Mouse (Mus musculus) T-cell, adult 66 days (primary cell): ENCODE results near the gene Adamtsl5. TPM values are rescaled to one million over a fixed set of nuclear protein-coding genes. Genes with fewer than 3 reads are reported as not detected.

Experiments used
- total RNA-seq, 2 experiments: library from RNA; stranded (reverse); gene quantifications; 3 replicates in 1 of 2; 4 replicates in 1 of 2; pipeline ENCODE4 v1.2.4; 2023

Gene Adamtsl5
- total RNA-seq, result not detected

DNA sequence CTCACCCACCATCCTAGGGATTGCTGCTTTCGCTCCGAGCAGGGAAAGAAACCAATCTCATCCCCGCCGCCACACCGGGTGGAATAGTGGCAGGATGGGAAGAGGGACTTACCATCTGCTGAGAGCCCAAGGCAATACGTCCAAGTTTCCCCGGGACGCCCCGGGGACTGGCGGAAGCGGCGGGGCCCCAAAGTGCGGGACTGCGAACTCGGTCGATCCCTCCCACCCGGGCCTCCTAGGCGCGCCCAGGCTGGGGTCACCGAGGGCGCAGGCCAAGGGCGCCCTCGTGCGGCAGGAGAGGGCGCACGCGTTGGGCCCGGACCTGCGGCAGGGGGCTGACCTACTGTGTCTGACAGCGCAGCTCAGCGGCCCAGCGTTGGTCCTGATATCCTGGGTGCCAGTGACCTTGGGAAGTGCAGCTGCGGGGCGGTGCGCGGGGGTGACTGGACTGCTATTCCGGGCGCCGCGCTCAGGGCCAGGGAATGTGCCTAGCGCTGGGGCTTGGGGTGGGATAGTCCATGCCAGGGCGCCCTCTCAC, at the start of gene Adamtsl5:
TSS of gene Adamtsl5 (minus strand) at position 169 of the 538 bp plus-strand sequence.

DNA sequence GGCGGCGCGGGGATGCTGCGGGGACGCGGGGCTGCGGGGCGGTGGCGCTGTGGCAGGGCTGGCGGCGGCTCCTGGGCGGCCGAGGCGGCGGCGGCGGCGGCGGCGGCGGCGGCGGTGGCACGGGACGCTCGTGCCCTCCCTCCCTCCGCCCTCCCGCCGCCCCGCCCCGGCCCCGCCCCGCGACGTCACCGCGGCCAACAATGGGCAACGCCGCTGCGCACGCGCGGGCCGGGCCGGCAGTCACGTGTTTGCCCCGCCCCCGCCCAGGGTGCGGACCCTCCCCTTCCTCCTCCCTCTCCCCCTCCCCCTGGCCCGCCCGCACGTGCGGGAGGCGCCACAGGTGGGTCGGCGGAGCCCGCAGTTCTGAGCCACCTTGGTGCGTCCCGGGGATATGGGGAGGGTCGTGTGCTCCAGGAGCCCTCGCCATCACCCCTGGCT, 39.3 kb upstream of the Adamtsl5 start, which contains the start of gene Mex3d:
TSS of gene Mex3d (minus strand) at position 138 of the 438 bp plus-strand sequence.

DNA sequence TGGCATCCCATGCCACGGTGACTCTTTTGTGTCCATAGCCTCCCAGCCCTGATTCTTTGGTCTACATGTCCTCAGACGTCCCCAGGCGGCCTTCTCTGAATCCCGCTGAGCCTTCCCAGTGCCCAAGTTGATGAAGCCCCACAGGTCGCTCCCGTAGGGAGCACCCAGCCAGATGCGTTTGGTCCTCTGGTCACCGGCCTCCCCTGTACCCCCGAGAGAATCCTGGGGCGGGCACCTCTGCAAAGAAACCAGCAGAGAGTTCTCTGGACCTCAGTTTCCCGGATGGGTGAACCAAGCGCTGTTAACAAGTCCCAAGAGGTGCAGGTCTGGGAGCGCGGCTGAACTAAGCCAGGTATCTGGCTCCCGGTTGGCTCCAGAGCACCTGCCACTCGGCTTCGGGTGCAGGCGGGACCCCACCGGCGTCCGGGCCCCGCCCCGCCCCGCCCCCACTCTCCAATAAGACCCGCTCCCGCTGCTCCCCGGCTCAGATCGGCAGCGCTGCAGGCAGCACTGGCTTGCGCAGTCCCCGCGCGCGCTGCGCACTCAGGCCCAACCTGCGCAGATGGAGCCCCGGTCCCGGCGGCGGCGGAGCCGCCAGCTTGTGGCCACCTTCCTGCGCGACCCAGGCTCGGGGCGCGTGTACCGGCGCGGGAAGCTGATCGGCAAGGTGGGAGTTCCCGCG, 7.9 kb upstream of the Adamtsl5 start, which contains the start of gene Plk5:
TSS of gene Plk5 (plus strand) at position 459 of the 682 bp plus-strand sequence.

DNA sequence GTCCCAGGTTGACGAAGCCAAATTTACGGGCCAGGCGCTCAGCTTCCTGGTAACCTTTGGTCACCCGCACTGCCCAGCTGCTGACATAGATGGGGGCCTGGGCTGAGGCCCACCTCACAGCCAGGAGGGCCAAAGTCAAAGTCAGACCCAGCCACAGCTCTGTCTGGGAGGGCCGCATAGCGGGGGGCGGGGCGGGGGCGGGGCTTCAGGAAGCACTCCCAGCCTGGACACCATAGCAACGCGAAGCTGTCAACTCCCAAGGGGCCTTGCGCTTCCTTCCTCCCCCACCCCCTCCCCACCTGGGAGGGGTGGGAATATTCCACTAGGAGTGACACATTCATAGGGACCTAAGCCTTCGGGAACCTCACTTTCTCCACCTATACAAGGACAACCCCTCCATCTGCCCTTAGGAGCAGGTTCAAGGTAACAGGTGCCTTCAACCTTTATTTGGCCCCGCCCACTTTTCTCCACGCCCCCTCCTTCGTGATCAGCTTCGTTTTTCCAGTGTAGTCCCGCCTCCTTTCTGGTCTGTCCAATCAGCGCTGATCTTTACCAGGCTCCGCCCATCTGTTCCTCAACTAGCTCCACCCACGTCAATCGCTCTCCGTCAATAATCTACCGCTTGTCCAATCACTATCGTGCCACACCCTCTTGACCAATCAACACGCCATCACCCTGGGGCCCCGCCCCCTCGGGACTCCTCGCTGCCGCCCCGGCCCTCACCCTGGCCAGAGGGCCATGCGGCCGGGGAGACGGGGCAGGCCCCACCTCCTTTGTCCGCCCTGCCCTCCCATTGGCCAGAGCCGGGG, 18.7 kb downstream of the Adamtsl5 start, which contains the start of the genes Pcsk4 and Reep6:
TSS of gene Pcsk4 (minus strand) at position 226 of the 809 bp plus-strand sequence.
TSS of gene Reep6 (plus strand) at position 681 of the 809 bp plus-strand sequence.

DNA sequence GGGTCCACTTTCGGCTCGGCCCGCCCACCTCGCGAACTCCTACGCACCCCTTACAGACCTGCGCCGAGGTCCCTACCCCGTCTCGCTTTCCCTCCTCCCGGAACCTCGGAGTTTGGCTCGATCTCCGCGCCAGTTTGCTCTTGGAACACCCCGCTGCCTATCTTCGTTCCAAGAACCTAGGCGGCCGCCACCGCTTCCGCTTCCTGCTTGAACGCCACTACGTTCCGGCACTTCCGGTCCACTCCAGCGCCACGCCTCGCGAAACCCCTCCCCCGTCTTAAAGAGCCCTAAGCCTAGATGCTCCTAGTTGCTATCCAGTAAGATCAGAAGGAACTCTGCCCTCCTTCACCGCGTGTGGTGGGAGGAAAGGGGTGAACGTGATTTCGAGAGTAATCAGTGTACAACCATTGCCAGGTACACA, 27.9 kb downstream of the Adamtsl5 start, which contains the start of gene 2310011J03Rik:
TSS of gene 2310011J03Rik (minus strand) at position 198 of the 421 bp plus-strand sequence.

DNA sequence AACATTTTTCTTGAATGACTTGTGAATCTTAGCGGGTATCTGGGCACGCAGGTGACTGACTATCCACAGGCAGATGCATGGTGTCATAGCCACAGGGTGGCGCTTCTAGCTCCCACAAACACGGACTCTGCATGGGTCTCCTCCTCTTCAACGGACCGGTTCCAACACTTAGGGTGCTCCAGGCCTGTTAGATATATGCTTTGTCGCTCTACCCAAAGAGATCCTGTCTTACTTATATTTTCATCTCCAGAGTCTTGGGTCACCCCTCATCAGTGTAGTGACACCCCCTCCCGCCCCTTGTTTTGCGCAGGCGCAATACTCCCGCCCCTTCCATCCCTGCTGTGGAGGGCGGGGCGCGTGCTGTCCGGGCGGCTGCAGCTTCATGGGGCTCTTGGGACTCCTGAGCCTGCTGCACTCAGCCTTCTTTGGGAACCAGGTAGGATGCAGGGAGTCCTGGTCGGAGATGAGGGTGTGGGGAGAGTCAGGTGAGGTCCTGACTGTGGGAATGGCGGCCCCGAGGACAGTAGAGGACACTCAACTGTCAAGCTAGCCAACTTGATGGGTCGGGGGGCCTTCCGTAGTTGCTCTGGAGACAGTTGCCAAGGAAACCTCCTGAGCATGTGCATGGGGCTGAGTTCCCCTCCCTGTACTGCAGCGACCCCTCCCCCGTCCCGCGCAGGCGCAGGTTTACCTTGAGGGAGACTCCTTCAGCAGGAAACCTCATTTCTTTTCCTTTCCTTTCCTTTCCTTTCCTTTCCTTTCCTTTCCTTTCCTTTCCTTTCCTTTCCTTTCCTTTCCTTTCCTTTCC, 52.4 kb downstream of the Adamtsl5 start, which contains the start of gene Apc2:
TSS of gene Apc2 (plus strand) at position 360 of the 808 bp plus-strand sequence.

DNA sequence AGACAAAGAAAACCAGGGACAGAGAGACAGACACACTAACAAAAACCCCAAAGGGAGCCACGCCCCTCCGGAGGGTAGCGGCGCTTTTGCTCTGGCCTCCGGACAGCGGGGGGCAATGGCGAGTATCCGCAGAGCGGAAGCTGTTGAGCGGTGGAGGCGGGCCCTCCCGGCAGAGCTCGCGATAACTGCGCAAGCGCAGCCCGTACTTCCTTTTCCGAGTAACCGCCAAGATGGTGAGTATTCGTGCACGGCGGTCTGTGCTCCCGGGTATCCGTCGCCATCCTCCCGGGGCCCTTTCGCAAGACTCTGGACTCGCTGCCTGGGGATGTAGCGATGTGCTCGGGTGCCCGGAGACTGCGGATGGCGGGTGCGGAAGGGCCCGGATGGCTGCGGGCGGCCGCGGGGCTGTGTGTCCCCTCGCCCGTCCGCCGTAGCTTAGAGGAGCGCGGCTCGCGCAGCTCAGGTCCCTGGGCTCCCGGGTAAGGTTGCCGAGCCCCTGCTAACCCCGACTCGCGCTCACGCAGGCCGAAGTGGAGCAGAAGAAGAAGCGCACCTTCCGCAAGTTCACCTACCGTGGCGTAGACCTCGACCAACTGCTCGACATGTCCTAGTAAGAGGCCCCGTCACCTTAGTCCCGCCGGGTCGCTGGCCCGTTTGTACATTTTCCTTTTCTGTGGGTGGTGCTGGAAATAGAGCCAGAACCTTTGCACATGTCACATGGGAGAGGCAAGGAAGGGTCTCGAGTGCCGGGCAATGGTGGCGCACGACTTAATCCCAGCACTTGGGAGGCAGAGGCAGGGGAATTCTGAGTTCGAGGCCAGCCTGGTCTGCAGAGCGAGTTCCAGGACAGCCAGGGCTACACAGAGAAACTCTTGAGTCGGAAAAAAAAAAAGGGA, 55.7 kb downstream of the Adamtsl5 start, which contains the start of gene Rps15:
TSS of gene Rps15 (plus strand) at position 203 of the 896 bp plus-strand sequence.

Other genes with a start within 250 kb of the Adamtsl5 start
- gene Sbno2, start 242.8 kb downstream of the Adamtsl5 start, total RNA-seq, result 10 to 100 TPM; 97.7 to 98.5 TPM
- 100 to 1,000 TPM; 136 to 156 TPM for gene Stk11, start 232.6 kb downstream of the Adamtsl5 start, total RNA-seq
- 100 to 1,000 TPM; 157 to 178 TPM for gene Atp5d, start 209.8 kb downstream of the Adamtsl5 start, total RNA-seq
- 10 to 100 TPM; 28.2 to 29.0 TPM for gene Cbarp, start 207.6 kb downstream of the Adamtsl5 start, total RNA-seq
- gene Midn, start 200.1 kb downstream of the Adamtsl5 start, total RNA-seq, result 100 to 1,000 TPM; 102 to 113 TPM
- gene Cirbp, start 182.4 kb downstream of the Adamtsl5 start, total RNA-seq, result 100 to 1,000 TPM; 113 to 134 TPM
- 10 to 100 TPM; 15.1 to 16.3 TPM for gene 1600002K03Rik, start 175.5 kb downstream of the Adamtsl5 start, total RNA-seq
- under 1 TPM; 0.27 to 0.41 TPM for gene Efna2, start 168.9 kb downstream of the Adamtsl5 start, total RNA-seq
- 10 to 100 TPM; 76.1 to 76.3 TPM for gene Mum1, start 122.0 kb downstream of the Adamtsl5 start, total RNA-seq
- 100 to 1,000 TPM in 1 of 2 experiments, 10 to 100 TPM in 1; 99.2 to 104 TPM for gene Ndufs7, start 99.3 kb downstream of the Adamtsl5 start, total RNA-seq
- not detected for gene Gamt, start 87.4 kb downstream of the Adamtsl5 start, total RNA-seq
- 100 to 1,000 TPM; 175 to 182 TPM for gene Dazap1, start 86.9 kb downstream of the Adamtsl5 start, total RNA-seq
- gene Rps15, start 56.0 kb downstream of the Adamtsl5 start, total RNA-seq, result 1,000 to 10,000 TPM; 3,585 to 3,724 TPM
- gene Apc2, start 52.4 kb downstream of the Adamtsl5 start, total RNA-seq, result 1 to 10 TPM in 1 of 2 experiments, under 1 TPM in 1; 0.09 to 1.0 TPM
- 10 to 100 TPM; 25.0 to 28.7 TPM for gene 2310011J03Rik, start 27.9 kb downstream of the Adamtsl5 start, total RNA-seq
- gene Pcsk4, start 18.9 kb downstream of the Adamtsl5 start, total RNA-seq, result 1 to 10 TPM; 2.9 to 3.1 TPM
- gene Reep6, start 18.5 kb downstream of the Adamtsl5 start, total RNA-seq, result under 1 TPM in 1 of 2 experiments, not detected in 1; 0.90 TPM
- not detected for gene Plk5, start 8.0 kb upstream of the Adamtsl5 start, total RNA-seq
- 1 to 10 TPM; 8.0 to 8.7 TPM for gene Mex3d, start 39.2 kb upstream of the Adamtsl5 start, total RNA-seq
- 100 to 1,000 TPM; 107 to 120 TPM for gene Mbd3, start 51.1 kb upstream of the Adamtsl5 start, total RNA-seq
- gene Uqcr11, start 58.4 kb upstream of the Adamtsl5 start, total RNA-seq, result 10 to 100 TPM; 63.7 to 70.9 TPM
- gene Tcf3, start 85.2 kb upstream of the Adamtsl5 start, total RNA-seq, result 10 to 100 TPM; 98.1 to 99.2 TPM
- not detected for gene Onecut3, start 146.4 kb upstream of the Adamtsl5 start, total RNA-seq
- gene Atp8b3, start 190.7 kb upstream of the Adamtsl5 start, total RNA-seq, result not detected
- gene Rexo1, start 213.1 kb upstream of the Adamtsl5 start, total RNA-seq, result 100 to 1,000 TPM; 123 to 132 TPM
- 10 to 100 TPM; 27.9 to 29.2 TPM for gene Klf16, start 228.9 kb upstream of the Adamtsl5 start, total RNA-seq
- 10 to 100 TPM; 49.3 to 56.2 TPM for gene Abhd17a, start 241.9 kb upstream of the Adamtsl5 start, total RNA-seq